Mouse (Mus musculus): Measurements from ENCODE around the gene Wnk2.

- TF ChIP-seq CTCF (IDR thresholded peaks at IDR 0.05) (no peak), EP300 (IDR thresholded peaks at IDR 0.05) (no peak)
Measured at GRCm38 (mm10) chr13:49082151-49082879, 65.5 kb downstream of the Wnk2 start.

All from lung, postnatal 0 days (tissue).